Mouse (Mus musculus) kidney, adult 2 months (tissue): ENCODE results near the gene Arxes1. TPM values are rescaled to one million over a fixed set of nuclear protein-coding genes. Genes with fewer than 3 reads are reported as not detected.
"Not testable (repeated sequence)": the region's sequence is repeated elsewhere in the genome, so short reads cannot be mapped to it uniquely, and the experiment has no call there.

ENCODE experiments used
- DNase-seq: peaks from one replicate; pipeline ENCODE4 v3.0.0; 2021
- H3K27ac ChIP-seq: fragments of 200-500 bp; 2 replicates; pipeline ENCODE4 v1.5.1; 2012; ENCODE audit warnings: low read depth, low read length, control low read depth, inconsistent platforms; ENCODE audit not compliant: insufficient read depth
- H3K27me3 ChIP-seq: fragments of 200-500 bp; replicated peaks from 2 replicates; pipeline ENCODE4 v1.6.1; 2012; ENCODE audit warnings: mild to moderate bottlenecking, moderate library complexity, low read length, inconsistent platforms; ENCODE audit not compliant: control insufficient read depth, insufficient read depth
- H3K36me3 ChIP-seq: fragments of 200-500 bp; 2 replicates; pipeline ENCODE4 v1.6.1; 2012; ENCODE audit warnings: mild to moderate bottlenecking, moderate library complexity, low read length, inconsistent platforms; ENCODE audit not compliant: control insufficient read depth, insufficient read depth
- H3K4me1 ChIP-seq: fragments of 200-500 bp; 2 replicates; pipeline ENCODE4 v1.6.1; 2011; ENCODE audit warnings: low read length; ENCODE audit not compliant: control insufficient read depth, insufficient read depth
- H3K4me3 ChIP-seq: fragments of 200-500 bp; 2 replicates; pipeline ENCODE4 v1.5.1; 2011; ENCODE audit warnings: mild to moderate bottlenecking, low read depth, low read length, control low read depth; ENCODE audit not compliant: insufficient read depth
- CTCF ChIP-seq: fragments of 200-500 bp; conservative IDR thresholded peaks from 2 replicates; pipeline ENCODE4 v1.5.1; 2011; ENCODE audit warnings: low read depth, mild to moderate bottlenecking, control low read depth, low read length, moderate library complexity, mixed read lengths; ENCODE audit not compliant: insufficient read depth, insufficient read length
- POLR2A ChIP-seq: fragments of 200-500 bp; IDR thresholded peaks from one replicate; pipeline ENCODE4 v1.6.1; 2011; ENCODE audit warnings: low read depth, low read length, control low read depth
- WGBS: fragments of 180-500 bp; shearing (Covaris S2); methylation state at CpG from one replicate; pipeline ENCODE4 v1.1.7; 2018; 5-methylcytosine and 5-hydroxymethylcytosine counted together
- polyA plus RNA-seq: library from polyadenylated mRNA; depleted of rRNA; stranded (reverse); fragments of >200 nt; gene quantifications from 2 replicates; pipeline ENCODE4 v1.2.3, GENCODE M21; 2012; rRNA removed

The Arxes1 gene
- polyA plus RNA-seq, 1 experiment, result 0.53 TPM

DNA sequence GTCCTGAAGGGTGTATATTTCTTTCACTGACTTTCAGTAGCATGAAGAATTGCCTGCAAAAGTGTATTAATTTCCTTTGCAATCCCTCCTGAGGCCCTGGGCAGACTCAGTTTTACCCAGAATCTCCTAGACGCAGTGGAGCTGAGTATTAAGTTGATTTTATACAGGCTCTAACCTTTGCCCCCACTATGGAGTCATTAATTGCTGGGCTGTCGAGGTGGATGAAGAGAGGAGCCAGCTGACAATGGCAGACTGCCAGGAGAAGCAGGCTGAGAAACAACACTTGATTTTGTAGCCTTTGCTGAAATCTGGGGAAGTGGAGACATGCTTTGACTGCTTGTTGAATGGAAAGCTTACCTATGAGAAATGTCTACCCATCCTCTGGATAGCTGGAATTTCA is 18.8 kb upstream of the Arxes1 start:
- no peak for TF ChIP-seq CTCF
- H3K27me3 ChIP-seq, result no peaks in the 10 kb centered on the region
- WGBS, result 5% methylated on average over 2 of the region's 2 CpGs
- H3K36me3 ChIP-seq, result no peaks in the 10 kb centered on the region
- peak; percentile 54 for DNase-seq
- no peak overlapping the region for H3K4me3 ChIP-seq
- no peaks in the 10 kb centered on the region for H3K4me1 ChIP-seq
- H3K27ac ChIP-seq, result no peak overlapping the region

- no peak for DNase-seq
- no peaks in the 10 kb centered on the region for H3K4me1 ChIP-seq
- no peak overlapping the region for H3K4me3 ChIP-seq
- no peaks in the 10 kb centered on the region for H3K36me3 ChIP-seq
- WGBS, result 68% methylated on average over 1 of the region's 1 CpGs
- no peak overlapping the region for H3K27ac ChIP-seq
- TF ChIP-seq POLR2A, result no peak
- no peak for TF ChIP-seq CTCF
- H3K27me3 ChIP-seq, result no peaks in the 10 kb centered on the region
These were observed 2.8 kb upstream of the Arxes1 start for GRCm38 (mm10) chrX:136030331-136030730.

DNA sequence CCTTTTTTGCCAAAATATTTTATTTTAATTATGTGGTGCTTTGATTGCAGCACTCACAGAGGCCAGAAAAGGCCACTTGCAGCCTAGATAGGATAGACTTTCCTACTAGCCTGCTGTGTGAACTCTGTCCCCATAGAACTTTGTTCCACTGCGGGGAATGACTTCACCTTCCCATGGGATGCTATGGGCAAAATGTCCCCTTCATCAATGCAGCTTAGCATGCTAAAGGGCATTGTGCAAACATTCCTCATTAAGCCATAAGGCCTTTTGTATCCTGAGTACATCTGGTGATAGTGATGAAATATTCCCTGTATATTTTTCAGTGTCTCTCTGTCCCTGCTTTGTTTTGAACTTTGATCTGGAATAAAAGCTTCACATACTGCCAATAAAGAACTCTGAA is 10.6 kb downstream of the Arxes1 start:
- H3K27me3 ChIP-seq, result no peaks in the 10 kb centered on the region
- WGBS, result 80% methylated on average over 1 of the region's 1 CpGs
- H3K4me1 ChIP-seq, result no peaks in the 10 kb centered on the region
- DNase-seq, result no peak
- TF ChIP-seq POLR2A (no peak), CTCF (no peak)
- no peak overlapping the region for H3K27ac ChIP-seq
- H3K36me3 ChIP-seq, result no peaks in the 10 kb centered on the region
- no peak overlapping the region for H3K4me3 ChIP-seq

DNA sequence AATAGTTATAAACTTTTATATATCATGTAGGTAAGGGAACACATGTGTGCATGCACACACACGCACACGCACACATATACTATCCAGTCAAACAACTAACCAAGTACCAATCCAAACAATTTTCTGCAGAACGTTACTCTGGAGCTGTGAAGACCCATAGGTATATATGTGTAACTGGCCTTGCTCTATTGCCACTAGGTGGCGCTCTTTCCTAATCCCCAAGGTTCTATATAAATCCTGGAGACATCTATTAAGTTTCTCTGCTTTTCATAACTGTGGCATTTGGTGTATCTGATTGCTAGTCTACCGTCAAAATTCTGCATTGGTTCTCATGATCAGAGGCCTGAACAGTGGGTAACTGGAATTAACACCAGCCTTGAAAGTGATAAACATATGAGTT is 14.4 kb downstream of the Arxes1 start:
- no peak overlapping the region for H3K4me3 ChIP-seq
- WGBS, result 8% methylated on average over 5 of the region's 5 CpGs
- H3K36me3 ChIP-seq, result no peaks in the 10 kb centered on the region
- H3K27ac ChIP-seq, result no peak overlapping the region
- H3K4me1 ChIP-seq, result no peaks in the 10 kb centered on the region
- DNase-seq, result peak; percentile 56
- TF ChIP-seq POLR2A (no peak), CTCF (no peak)
- no peaks in the 10 kb centered on the region for H3K27me3 ChIP-seq

DNA sequence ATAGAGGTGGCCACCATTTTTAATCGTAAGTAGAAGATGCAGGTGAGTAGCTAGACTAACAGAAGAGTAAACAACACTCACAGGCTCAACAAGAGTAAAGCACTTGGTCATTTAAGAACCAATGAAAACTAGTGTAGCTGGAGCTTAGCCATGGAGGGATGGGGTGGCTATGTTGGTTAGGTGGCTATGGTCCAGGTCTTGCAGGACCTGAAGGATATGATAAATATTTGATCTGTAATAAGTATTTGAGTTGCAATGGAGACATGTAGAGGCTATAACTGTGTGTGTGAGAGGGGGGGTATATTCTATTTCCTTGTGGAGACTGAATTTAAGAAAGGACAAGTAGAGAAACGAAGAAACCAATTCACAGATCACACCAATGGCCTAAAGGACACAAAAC is 18.1 kb downstream of the Arxes1 start:
- Histone ChIP-seq H3K36me3 (no peaks in the 10 kb centered on the region), H3K27ac (no peak overlapping the region), H3K27me3 (no peaks in the 10 kb centered on the region), H3K4me3 (no peak overlapping the region), H3K4me1 (no peaks in the 10 kb centered on the region)
- DNase-seq, result no peak
- TF ChIP-seq CTCF (no peak), POLR2A (no peak)
- 79% methylated on average over 2 of the region's 2 CpGs for WGBS

GRCm38 (mm10) chrX:136060698-136061097 is 27.5 kb downstream of the Arxes1 start:
- Histone ChIP-seq H3K4me1 (no peaks in the 10 kb centered on the region), H3K36me3 (no peaks in the 10 kb centered on the region), H3K27me3 (no peaks in the 10 kb centered on the region), H3K27ac (no peak overlapping the region), H3K4me3 (no peak overlapping the region)
- no peak for TF ChIP-seq POLR2A
- TF ChIP-seq CTCF, result no peak
- 65% methylated on average over 1 of the region's 1 CpGs for WGBS
- DNase-seq, result no peak

GRCm38 (mm10) chrX:136067201-136067991 is 34.2 kb downstream of the Arxes1 start:
- not testable (repeated sequence) for H3K27me3 ChIP-seq, H3K4me1 ChIP-seq, H3K4me3 ChIP-seq, H3K36me3 ChIP-seq, DNase-seq, H3K27ac ChIP-seq
- 13% methylated on average over 3 of the region's 48 CpGs for WGBS

GRCm38 (mm10) chrX:136068020-136068419 is 34.9 kb downstream of the Arxes1 start, which contains the start of gene Bex2:
Gene Bex2, minus strand, starts transcription at chrX:136068236.
- not testable (repeated sequence) for H3K27me3 ChIP-seq, DNase-seq, H3K36me3 ChIP-seq, H3K4me3 ChIP-seq, H3K27ac ChIP-seq, H3K4me1 ChIP-seq
- WGBS, result no CpG with 5 or more reads among the region's 32 CpGs

Other genes with a start within 250 kb of the Arxes1 start
- 2.2 and 3.3 TPM in 2 replicates for gene Bhlhb9, start 235.8 kb upstream of the Arxes1 start, polyA plus RNA-seq
- 1.3 and 1.7 TPM in 2 replicates for gene Gprasp2, start 194.3 kb upstream of the Arxes1 start, polyA plus RNA-seq
- gene Arxes2, start 39.5 kb upstream of the Arxes1 start, polyA plus RNA-seq, result 5.1 and 6.3 TPM in 2 replicates
- gene Bex2, start 34.9 kb downstream of the Arxes1 start, polyA plus RNA-seq, result 0.62 and 1.5 TPM in 2 replicates
- not detected in 2 replicates for gene Nxf3, start 51.9 kb downstream of the Arxes1 start, polyA plus RNA-seq
- 6.5 and 13.6 TPM in 2 replicates for gene Bex4, start 105.6 kb downstream of the Arxes1 start, polyA plus RNA-seq
- gene Tceal8, start 139.0 kb downstream of the Arxes1 start, polyA plus RNA-seq, result 10.7 and 20.3 TPM in 2 replicates
- 0.20 and 0.39 TPM in 2 replicates for gene Tceal5, start 170.5 kb downstream of the Arxes1 start, polyA plus RNA-seq
- gene Tceal7, start 181.4 kb downstream of the Arxes1 start, polyA plus RNA-seq, result not detected in 2 replicates
- 4.4 and 6.3 TPM in 2 replicates for gene Bex1, start 182.1 kb downstream of the Arxes1 start, polyA plus RNA-seq
- gene Tceal9, start 211.7 kb downstream of the Arxes1 start, polyA plus RNA-seq, result 11.9 and 25.6 TPM in 2 replicates
- gene Bex3, start 236.9 kb downstream of the Arxes1 start, polyA plus RNA-seq, result 41.5 and 51.1 TPM in 2 replicates